Mouse (Mus musculus) liver, embryonic 14.5 days (tissue): ENCODE results near the gene Hnrnpa1.

ENCODE experiments used
- CTCF ChIP-seq: IDR thresholded peaks from 2 replicates; pipeline ENCODE4 v1.5.1; 2016; ENCODE audit warnings: antibody characterized with exemption, low read depth, control low read depth
- EP300 ChIP-seq: IDR thresholded peaks from 2 replicates; pipeline ENCODE4 v1.6.1; 2016; ENCODE audit warnings: antibody characterized with exemption, low read depth

- TF ChIP-seq CTCF (no peak), EP300 (no peak)
Observed at GRCm38 (mm10) chr15:103294649-103295048, 54.4 kb downstream of the Hnrnpa1 start.
